Comparison of ENCODE assay signal across 15 mouse cellular contexts in genomic region chr9:23327830-23328229, GRCm38 (mm10).
"Had no signal": no experiment of that assay in that cellular context is flagged by ENCODE, and none has a peak within 500 bp of the region (broad histone marks: within the 10 kb centered on the region; RNA-seq: fewer than 3 reads in every experiment).

No protein-coding gene starts in this region.

- H3K4me1 ChIP-seq: neural tube, embryonic 15.5 days; stomach, embryonic 15.5 days had no signal

- H3K27ac ChIP-seq: neural tube, embryonic 15.5 days; stomach, embryonic 15.5 days; stomach, postnatal 0 days had no signal

- H3K9me3 ChIP-seq: neural tube, embryonic 15.5 days; stomach, embryonic 15.5 days had no signal

- H3K4me3 ChIP-seq: neural tube, embryonic 15.5 days; stomach, embryonic 15.5 days had no signal

- H3K9ac ChIP-seq: neural tube, embryonic 15.5 days; stomach, embryonic 15.5 days had no signal

- H3K27me3 ChIP-seq: neural tube, embryonic 15.5 days; stomach, embryonic 15.5 days had no signal

- H3K4me2 ChIP-seq: neural tube, embryonic 15.5 days; stomach, embryonic 15.5 days had no signal

- H3K36me3 ChIP-seq: neural tube, embryonic 15.5 days; stomach, embryonic 15.5 days had no signal

- DNase-seq: retina, postnatal 1 day; right cerebral cortex, adult 18-20 months; right cerebral cortex, postnatal 14 days; right cerebral cortex, postnatal 25 days; right cerebral cortex, postnatal 4 days; spleen, adult 18-20 months; thymus, adult 18-20 months; thymus, adult 2 months; thymus, postnatal 14 days; thymus, postnatal 25 days; thymus, postnatal 36 days; thymus, postnatal 4 days had no signal
